In the genomic region with DNA sequence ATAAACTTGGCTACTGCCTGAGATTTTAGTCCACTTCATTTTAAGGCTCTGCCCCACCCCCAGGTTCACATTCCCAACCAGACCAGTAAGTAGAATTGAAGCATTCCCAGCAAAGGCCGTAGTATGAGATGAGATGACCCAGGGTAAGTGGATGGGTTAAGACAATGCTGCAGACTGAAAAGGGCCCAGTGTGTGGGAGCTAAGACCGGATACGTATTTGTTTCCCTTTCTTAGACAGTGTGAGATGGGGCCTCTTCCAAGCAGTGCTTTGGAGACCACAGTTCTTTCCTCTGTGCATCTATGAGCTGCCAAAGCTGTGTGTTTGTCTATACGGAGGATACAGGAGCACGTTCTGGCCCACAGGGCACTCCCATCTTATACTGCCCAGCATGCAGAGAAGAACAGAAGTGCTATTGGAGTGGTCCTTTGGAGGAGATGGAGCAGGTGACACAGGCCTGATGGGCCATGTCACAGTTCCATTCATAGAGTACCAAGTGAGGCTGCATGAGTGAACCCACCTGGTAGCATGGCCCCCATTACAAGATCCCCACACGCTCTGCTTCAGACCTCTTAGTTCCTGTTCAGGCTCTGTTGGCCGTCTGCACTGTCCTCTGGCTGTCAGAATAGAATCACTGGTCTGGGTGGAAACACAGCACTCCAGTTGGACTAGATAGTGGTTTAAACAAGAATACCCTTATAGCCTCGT, we compare ENCODE assay signal across 17 mouse cellular contexts.
A peak's percentile ranks its signal among the peaks of the same experiment; 100 is the strongest.
DNase-seq lines count a peak whose midpoint lies in the region; ATAC-seq and TF ChIP-seq lines count a peak whose summit lies in the region.
"Had no signal": no experiment of that assay in that cellular context is flagged by ENCODE, and none has a peak within 500 bp of the region (broad histone marks: within the 10 kb centered on the region; RNA-seq: fewer than 3 reads in every experiment).

No protein-coding gene starts in this region.

- intact Hi-C loops in heart, postnatal 14 days (cut with DNase I), result no loop called here

- no peak for TF ChIP-seq CTCF in kidney, postnatal 0 days (IDR thresholded peaks at IDR 0.05; ENCODE audit: low read depth)
- no peak for TF ChIP-seq CTCF in stomach, postnatal 0 days (IDR thresholded peaks at IDR 0.05; ENCODE audit: low read depth)

- H3K36me3 ChIP-seq in heart, embryonic 16.5 days (ENCODE audit: control insufficient read depth, insufficient read depth), result no peaks in the 10 kb centered on the region
- no peaks in the 10 kb centered on the region for H3K36me3 ChIP-seq in kidney, postnatal 0 days (ENCODE audit: insufficient read depth, low read length)
- H3K36me3 ChIP-seq in stomach, postnatal 0 days (ENCODE audit: control insufficient read depth, insufficient read depth, low read length), result no peaks in the 10 kb centered on the region
- H3K36me3 ChIP-seq: forebrain, embryonic 12.5 days; limb, embryonic 10.5 days; liver, embryonic 13.5 days had no signal

- WGBS in heart, embryonic 16.5 days, result 65% methylated on average over 8 of the region's 8 CpGs
- WGBS in kidney, postnatal 0 days, result 58% methylated on average over 8 of the region's 8 CpGs
- WGBS in stomach, postnatal 0 days, result 54% methylated on average over 8 of the region's 8 CpGs

- peaks cover 16% of the 10 kb centered on the region for H3K4me1 ChIP-seq in heart, embryonic 16.5 days (ENCODE audit: control insufficient read depth, insufficient read depth, low read length)
- peaks cover 3% of the 10 kb centered on the region; the same call in 1 of the 2 replicates for H3K4me1 ChIP-seq in kidney, postnatal 0 days (replicated peaks; ENCODE audit: insufficient read depth, low read length)
- H3K4me1 ChIP-seq in stomach, postnatal 0 days (replicated peaks; ENCODE audit: control insufficient read depth, insufficient read depth), result no peaks in the 10 kb centered on the region

- TF ChIP-seq EP300 in stomach, postnatal 0 days (optimal IDR thresholded peaks at IDR 0.05), result no peak

- no peaks in the 10 kb centered on the region for H3K27me3 ChIP-seq in heart, embryonic 16.5 days (ENCODE audit: control insufficient read depth, insufficient read depth, low read length)
- no peaks in the 10 kb centered on the region for H3K27me3 ChIP-seq in kidney, postnatal 0 days (ENCODE audit: insufficient read depth, low read length)
- no peaks in the 10 kb centered on the region for H3K27me3 ChIP-seq in stomach, postnatal 0 days (ENCODE audit: control insufficient read depth, insufficient read depth, low read length)
- H3K27me3 ChIP-seq: forebrain, embryonic 12.5 days; liver, embryonic 13.5 days had no signal

- no peak overlapping the region for H3K4me3 ChIP-seq in heart, embryonic 16.5 days (ENCODE audit: low read length)
- no peak overlapping the region for H3K4me3 ChIP-seq in kidney, postnatal 0 days (replicated peaks; ENCODE audit: low read depth, low read length)
- H3K4me3 ChIP-seq in stomach, postnatal 0 days (ENCODE audit: low read depth, low read length), result no peak overlapping the region
- H3K4me3 ChIP-seq: forebrain, embryonic 12.5 days; left cerebral cortex, adult 2 months; limb, embryonic 10.5 days; liver, embryonic 13.5 days had no signal

- H3K4me2 ChIP-seq in heart, embryonic 16.5 days (ENCODE audit: low read depth, low read length), result no peak overlapping the region
- no peak overlapping the region for H3K4me2 ChIP-seq in kidney, postnatal 0 days (ENCODE audit: low read length)
- H3K4me2 ChIP-seq in stomach, postnatal 0 days (replicated peaks; ENCODE audit: low read depth), result no peak overlapping the region
- H3K4me2 ChIP-seq: forebrain, embryonic 12.5 days; liver, embryonic 13.5 days had no signal

- no peaks in the 10 kb centered on the region for H3K9me3 ChIP-seq in heart, embryonic 16.5 days (replicated peaks; ENCODE audit: control insufficient read depth, low read length)
- H3K9me3 ChIP-seq in kidney, postnatal 0 days (replicated peaks; ENCODE audit: low read length), result no peaks in the 10 kb centered on the region
- no peaks in the 10 kb centered on the region for H3K9me3 ChIP-seq in stomach, postnatal 0 days (ENCODE audit: control insufficient read depth, low read length)
- H3K9me3 ChIP-seq: forebrain, embryonic 12.5 days; limb, embryonic 10.5 days; liver, embryonic 13.5 days had no signal

- DNase-seq in heart, postnatal 14 days, result no peak
- DNase-seq in kidney, postnatal 0 days (ENCODE audit: low spot score), result no peak
- no peak for DNase-seq in kidney, postnatal 25 days
- DNase-seq in spleen, postnatal 36 days (ENCODE audit: low spot score in 2 of 2), result peak; percentile 41 to 53
- no peak for DNase-seq in spleen, postnatal 4 days (ENCODE audit: low spot score in 2 of 2)
- DNase-seq in stomach, postnatal 0 days (ENCODE audit: low spot score), result no peak
- no peak for DNase-seq in layer of hippocampus, adult 18-20 months (ENCODE audit: low spot score in 2 of 2)
- DNase-seq: liver, embryonic 13.5 days; right cerebral cortex, postnatal 14 days; spleen, adult 18-20 months; thymus, postnatal 25 days had no signal

- H3K9ac ChIP-seq in heart, embryonic 16.5 days (ENCODE audit: low read length), result no peak overlapping the region
- H3K9ac ChIP-seq in kidney, postnatal 0 days (ENCODE audit: low read depth, low read length), result no peak overlapping the region
- H3K9ac ChIP-seq in stomach, postnatal 0 days (ENCODE audit: low read length), result no peak overlapping the region
- H3K9ac ChIP-seq: forebrain, embryonic 12.5 days; liver, embryonic 13.5 days had no signal

- H3K27ac ChIP-seq in heart, embryonic 16.5 days (ENCODE audit: low read length), result no peak overlapping the region
- peak overlapping the region; percentile 8; the same call in 1 of the 2 replicates for H3K27ac ChIP-seq in kidney, postnatal 0 days
- H3K27ac ChIP-seq in stomach, postnatal 0 days (replicated peaks), result 0 out of 2 replicates have a peak overlapping the region, but pooled peaks have one; percentile 14
- H3K27ac ChIP-seq: forebrain, embryonic 12.5 days; hindbrain, postnatal 0 days; left cerebral cortex, adult 2 months; limb, embryonic 10.5 days; liver, embryonic 13.5 days had no signal

- peak; percentile 35; the same call in 1 of the 2 replicates for ATAC-seq in heart, embryonic 16.5 days (replicated peaks; ENCODE audit: extremely low read depth, insufficient read depth, low FRiP score)
- no peak for ATAC-seq in kidney, postnatal 0 days (replicated peaks; ENCODE audit: low FRiP score, low read depth)
- ATAC-seq in stomach, postnatal 0 days (ENCODE audit: low FRiP score, low TSS enrichment), result peak; percentile 27; the same call in 1 of the 2 replicates
- ATAC-seq: hindbrain, postnatal 0 days; midbrain, embryonic 16.5 days had no signal

Comparison
In these comparisons a context has a peak if more than half of its experiments do, and no peak if none do; other contexts are left out.
1. DNase-seq: peak in spleen, postnatal 36 days (2 of 2); none in heart, postnatal 14 days (0 of 2), kidney, postnatal 0 days (single experiment), kidney, postnatal 25 days (0 of 2), spleen, postnatal 4 days (0 of 2), stomach, postnatal 0 days (single experiment) and layer of hippocampus, adult 18-20 months (0 of 2).